Mouse (Mus musculus) thymus, adult 2 months (tissue): ENCODE results near the gene Ctsk. TPM values are rescaled to one million over a fixed set of nuclear protein-coding genes. Genes with fewer than 3 reads are reported as not detected.
A peak's percentile ranks its signal among the peaks of the same experiment; 100 is the strongest.

Experiments
- DNase-seq: peaks from one replicate; pipeline ENCODE4 v3.0.0; 2021
- H3K27ac ChIP-seq: fragments of 200-500 bp; 2 replicates; pipeline ENCODE4 v1.5.1; 2012; ENCODE audit warnings: low read length, control low read depth; ENCODE audit not compliant: control insufficient read depth, insufficient read depth
- H3K27me3 ChIP-seq: fragments of 200-500 bp; 2 replicates; pipeline ENCODE4 v1.6.1; 2012; ENCODE audit warnings: mild to moderate bottlenecking, low read length, moderate library complexity, mixed read lengths; ENCODE audit not compliant: control insufficient read depth, insufficient read depth
- H3K36me3 ChIP-seq: fragments of 200-500 bp; 2 replicates; pipeline ENCODE4 v1.6.1; 2012; ENCODE audit warnings: mild to moderate bottlenecking, low read length, moderate library complexity; ENCODE audit not compliant: control insufficient read depth, insufficient read depth
- H3K4me1 ChIP-seq: fragments of 200-500 bp; replicated peaks from 2 replicates; pipeline ENCODE4 v1.6.1; 2012; ENCODE audit warnings: low read length; ENCODE audit not compliant: control insufficient read depth, insufficient read depth
- H3K4me3 ChIP-seq: fragments of 200-500 bp; 2 replicates; pipeline ENCODE4 v1.5.1; 2012; ENCODE audit warnings: mild to moderate bottlenecking, low read length, control low read depth, moderate library complexity; ENCODE audit not compliant: control insufficient read depth, insufficient read depth
- CTCF ChIP-seq: fragments of 200-500 bp; IDR thresholded peaks from 2 replicates; pipeline ENCODE4 v1.5.1; 2012; ENCODE audit warnings: mild to moderate bottlenecking, control low read depth, low read length, moderate library complexity, borderline replicate concordance; ENCODE audit not compliant: control insufficient read depth, poor library complexity, insufficient read depth; ENCODE audit errors: extremely low read depth
- POLR2A ChIP-seq: fragments of 200-500 bp; IDR thresholded peaks from 2 replicates; pipeline ENCODE4 v1.6.1; 2012; ENCODE audit warnings: mild to moderate bottlenecking, low read length, control low read depth, moderate library complexity; ENCODE audit not compliant: control insufficient read depth, poor library complexity, insufficient read depth; ENCODE audit errors: extremely low read depth
- WGBS: fragments of 180-500 bp; shearing (Covaris S2); methylation state at CpG from one replicate; pipeline ENCODE4 v1.1.7; 2018; 5-methylcytosine and 5-hydroxymethylcytosine counted together
- polyA plus RNA-seq: library from polyadenylated mRNA; depleted of rRNA; stranded (reverse); fragments of >200 nt; gene quantifications from 2 replicates; pipeline ENCODE4 v1.2.3, GENCODE M21; 2012

The Ctsk gene
- polyA plus RNA-seq, 1 experiment, result 2.5 TPM

GRCm38 (mm10) chr3:95502312-95502711 lies 3.3 kb downstream of the Ctsk start:
- no peak for DNase-seq
- Histone ChIP-seq H3K4me3 (no peak overlapping the region), H3K36me3 (no peaks in the 10 kb centered on the region), H3K27ac (no peak overlapping the region), H3K27me3 (no peaks in the 10 kb centered on the region), H3K4me1 (no peaks in the 10 kb centered on the region)
- TF ChIP-seq POLR2A (no peak), CTCF (no peak)
- WGBS, result 72% methylated on average over 2 of the region's 2 CpGs

GRCm38 (mm10) chr3:95509348-95509747 lies 10.3 kb downstream of the Ctsk start:
- H3K36me3 ChIP-seq, result no peaks in the 10 kb centered on the region
- H3K27me3 ChIP-seq, result no peaks in the 10 kb centered on the region
- no peak overlapping the region for H3K4me3 ChIP-seq
- H3K27ac ChIP-seq, result no peak overlapping the region
- no peak for DNase-seq
- TF ChIP-seq POLR2A (no peak), CTCF (no peak)
- 64% methylated on average over 6 of the region's 6 CpGs for WGBS
- peaks cover 5% of the 10 kb centered on the region; the same call in 1 of the 2 replicates for H3K4me1 ChIP-seq

GRCm38 (mm10) chr3:95511611-95512180 lies 12.6 kb downstream of the Ctsk start:
- 9% methylated on average over 9 of the region's 9 CpGs for WGBS
- H3K27ac ChIP-seq, result peak overlapping the region; percentile 73
- peaks cover 5% of the 10 kb centered on the region; the same call in 1 of the 2 replicates for H3K4me1 ChIP-seq
- H3K4me3 ChIP-seq, result no peak overlapping the region
- H3K36me3 ChIP-seq, result no peaks in the 10 kb centered on the region
- H3K27me3 ChIP-seq, result no peaks in the 10 kb centered on the region
- peak; percentile 55 for DNase-seq
- TF ChIP-seq POLR2A (no peak), CTCF (no peak)

- Histone ChIP-seq H3K4me1 (peaks cover 10% of the 10 kb centered on the region), H3K27me3 (no peaks in the 10 kb centered on the region), H3K27ac (no peak overlapping the region), H3K36me3 (no peaks in the 10 kb centered on the region), H3K4me3 (no peak overlapping the region)
- 100% methylated on average over 3 of the region's 3 CpGs for WGBS
- TF ChIP-seq CTCF, result no peak
- TF ChIP-seq POLR2A, result no peak
- no peak for DNase-seq
Observed at GRCm38 (mm10) chr3:95516614-95517041, 17.6 kb downstream of the Ctsk start.

- TF ChIP-seq POLR2A, result no peak
- TF ChIP-seq CTCF, result peak; percentile 55; the same call in 1 of the 2 replicates
- no peak overlapping the region for H3K4me3 ChIP-seq
- peak; percentile 64 for DNase-seq
- no peaks in the 10 kb centered on the region for H3K36me3 ChIP-seq
- no peaks in the 10 kb centered on the region for H3K27me3 ChIP-seq
- peaks cover 12% of the 10 kb centered on the region for H3K4me1 ChIP-seq
- H3K27ac ChIP-seq, result no peak overlapping the region
- WGBS, result 39% methylated on average over 10 of the region's 10 CpGs
Observed at GRCm38 (mm10) chr3:95517493-95517898, 18.4 kb downstream of the Ctsk start.

GRCm38 (mm10) chr3:95518891-95519290 lies 19.8 kb downstream of the Ctsk start:
- no peak for DNase-seq
- Histone ChIP-seq H3K27me3 (no peaks in the 10 kb centered on the region), H3K27ac (no peak overlapping the region), H3K4me1 (peaks cover 20% of the 10 kb centered on the region), H3K4me3 (no peak overlapping the region), H3K36me3 (no peaks in the 10 kb centered on the region)
- WGBS, result 29% methylated on average over 7 of the region's 7 CpGs
- TF ChIP-seq POLR2A, result no peak
- no peak for TF ChIP-seq CTCF
